Mouse (Mus musculus) kidney, adult 8-10 months (tissue): ENCODE measurements around the gene Mast4.
"Not testable (repeated sequence)": the region's sequence is repeated elsewhere in the genome, so short reads cannot be mapped to it uniquely, and the experiment has no call there.

ENCODE experiments used
- DNase-seq, 2 experiments: peaks; one replicate each; pipeline ENCODE4 v3.0.0; 2022

Mast4 gene

GRCm38 (mm10) chr13:103334392-103334686, at the start of gene Mast4:
Gene Mast4 (minus strand): TSS chr13:103334497.
- peak; percentile 91 to 92 for DNase-seq

- DNase-seq = no peak
Measured at GRCm38 (mm10) chr13:103374495-103374894, 40.2 kb upstream of the Mast4 start.

- DNase-seq = no peak
Measured at GRCm38 (mm10) chr13:103369194-103369593, 34.9 kb upstream of the Mast4 start.

GRCm38 (mm10) chr13:103363181-103363580, 28.9 kb upstream of the Mast4 start:
- DNase-seq = no peak

- not testable (repeated sequence) for DNase-seq
Measured at GRCm38 (mm10) chr13:103357415-103357814, 23.1 kb upstream of the Mast4 start.

- DNase-seq = not testable (repeated sequence)
Measured at GRCm38 (mm10) chr13:103356909-103357308, 22.6 kb upstream of the Mast4 start.

GRCm38 (mm10) chr13:103354737-103355136, 20.4 kb upstream of the Mast4 start:
- no peak for DNase-seq

GRCm38 (mm10) chr13:103344749-103345148, 10.5 kb upstream of the Mast4 start:
- no peak for DNase-seq

GRCm38 (mm10) chr13:103344006-103344720, 9.9 kb upstream of the Mast4 start:
- no peak for DNase-seq

- no peak for DNase-seq
Measured at GRCm38 (mm10) chr13:103341031-103341430, 6.7 kb upstream of the Mast4 start.

- DNase-seq = no peak
Measured at GRCm38 (mm10) chr13:103338616-103339015, 4.3 kb upstream of the Mast4 start.

GRCm38 (mm10) chr13:103336237-103336636, 1.9 kb upstream of the Mast4 start:
- peak; percentile 58 to 61 for DNase-seq

GRCm38 (mm10) chr13:103334723-103335458, 594 bp upstream of the Mast4 start:
- peak in 1 of 2 experiments; percentile 19 for DNase-seq

- peak in 1 of 2 experiments; percentile 42 for DNase-seq
Measured at GRCm38 (mm10) chr13:103333601-103334391, 501 bp downstream of the Mast4 start.

- no peak for DNase-seq
Measured at GRCm38 (mm10) chr13:103333153-103333552, 1.1 kb downstream of the Mast4 start.

- no peak for DNase-seq
Measured at GRCm38 (mm10) chr13:103332731-103333130, 1.6 kb downstream of the Mast4 start.

GRCm38 (mm10) chr13:103331096-103331495, 3.2 kb downstream of the Mast4 start:
- DNase-seq = peak in 1 of 2 experiments; percentile 32

GRCm38 (mm10) chr13:103328299-103328698, 6.0 kb downstream of the Mast4 start:
- peak; percentile 46 to 70 for DNase-seq

GRCm38 (mm10) chr13:103327843-103328242, 6.5 kb downstream of the Mast4 start:
- DNase-seq = no peak

GRCm38 (mm10) chr13:103326186-103326585, 8.1 kb downstream of the Mast4 start:
- DNase-seq = no peak

- DNase-seq = no peak
Measured at GRCm38 (mm10) chr13:103319881-103320280, 14.4 kb downstream of the Mast4 start.

- DNase-seq = no peak
Measured at GRCm38 (mm10) chr13:103319317-103319716, 15.0 kb downstream of the Mast4 start.

GRCm38 (mm10) chr13:103316777-103317367, 17.4 kb downstream of the Mast4 start:
- no peak for DNase-seq
